Mouse (Mus musculus) stomach, adult 2 months (tissue): Measurements from ENCODE around the gene Hs3st3a1. TPM values are rescaled to one million over a fixed set of nuclear protein-coding genes. Genes with fewer than 3 reads are reported as not detected.

Experiments
- polyA plus RNA-seq: library from polyadenylated mRNA; depleted of rRNA; stranded (reverse); fragments of >200 nt; gene quantifications from 2 replicates; pipeline ENCODE4 v1.2.3, GENCODE M21; 2012; rRNA removed

Hs3st3a1 gene
- 0.45 and 0.74 TPM in 2 replicates for polyA plus RNA-seq

DNA sequence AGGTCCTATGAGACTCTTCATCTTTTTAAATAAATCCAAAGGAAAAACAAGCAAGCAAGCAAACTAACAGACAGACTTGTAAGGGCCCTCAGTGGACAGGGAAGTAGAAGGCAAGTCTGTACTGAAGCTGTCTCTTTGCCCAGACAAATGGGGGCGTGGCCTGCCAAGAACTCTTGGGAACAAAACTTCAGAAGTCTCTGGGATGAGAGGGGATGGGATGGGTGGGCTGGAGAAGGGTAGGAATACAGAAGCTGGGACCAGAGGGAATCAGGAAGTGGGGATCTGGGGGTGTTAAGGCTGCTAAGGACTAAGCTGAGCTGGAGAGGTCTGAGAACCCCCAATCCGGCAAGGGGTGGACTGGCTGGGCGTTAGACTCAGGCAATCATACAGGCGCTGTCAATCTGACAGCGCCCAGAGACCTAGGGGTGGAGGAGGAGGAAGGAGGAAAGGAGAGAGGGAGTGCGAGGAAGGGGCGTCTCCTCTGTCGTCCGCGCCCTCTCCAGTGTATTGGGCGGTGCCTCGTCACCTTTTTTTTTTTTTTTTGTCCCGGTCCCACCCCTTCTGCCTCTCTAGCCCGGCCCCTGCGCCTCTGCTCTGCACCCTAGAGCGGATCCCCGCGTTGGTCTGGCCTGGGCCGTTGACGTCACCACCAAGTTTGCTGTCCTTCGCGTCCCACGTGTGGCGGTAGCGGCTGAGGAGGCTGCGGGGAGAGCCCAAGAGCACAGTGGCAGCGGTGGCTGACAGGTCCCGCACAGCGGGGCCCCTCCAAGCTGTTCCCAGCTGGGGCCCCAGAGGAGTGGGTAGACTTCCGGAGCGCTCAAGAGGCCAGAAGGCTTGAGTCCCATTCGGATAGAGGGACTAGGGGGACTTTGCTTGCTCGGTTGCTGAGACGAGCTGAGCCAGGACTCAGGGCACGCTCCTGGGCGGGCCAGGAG is at the start of gene Hs3st3a1:
Gene Hs3st3a1, plus strand, starts transcription at position 722 of the 935 bp plus-strand sequence.

DNA sequence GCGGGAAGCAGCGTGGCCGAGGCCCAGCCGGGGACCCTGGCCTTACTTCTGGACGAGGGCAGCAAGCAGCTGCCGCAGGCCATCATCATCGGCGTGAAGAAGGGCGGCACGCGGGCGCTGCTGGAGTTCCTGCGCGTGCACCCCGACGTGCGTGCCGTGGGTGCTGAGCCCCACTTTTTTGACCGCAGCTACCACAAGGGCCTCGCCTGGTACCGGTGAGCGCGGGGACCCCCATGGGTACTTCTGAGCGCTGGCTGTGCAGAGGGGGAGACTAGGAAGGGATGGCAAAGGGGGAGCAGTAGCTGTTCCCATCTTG is 1.2 kb downstream of the Hs3st3a1 start, which contains the start of gene F930015N05Rik:
Gene F930015N05Rik, minus strand, starts transcription at position 242 of the 316 bp plus-strand sequence.

Other genes with a start within 250 kb of the Hs3st3a1 start
- gene F930015N05Rik, start 1.3 kb downstream of the Hs3st3a1 start, polyA plus RNA-seq = 0.29 and 0.59 TPM in 2 replicates